Mouse (Mus musculus) megakaryocyte, adult 5-6 weeks (primary cell): ENCODE data around the gene Tmem47. TPM values are rescaled to one million over a fixed set of nuclear protein-coding genes. Genes with fewer than 3 reads are reported as not detected.

Experiments
- ATAC-seq: 2 replicates; pipeline ENCODE4 v1.8.0; 2016; ENCODE audit warnings: mild to moderate bottlenecking, inconsistent platforms; ENCODE audit not compliant: poor library complexity, severe bottlenecking
- total RNA-seq, 2 experiments: library from RNA; stranded (forward) in 1 of 2; stranded (reverse) in 1 of 2; fragments of 153-499, 151-499 nt in 1 of 2; fragments of 221-1000, 200-1000 nt in 1 of 2; gene quantifications; 2 replicates each; pipeline versions ENCODE4 v1.2.3 to v1.2.4; 2015 to 2017

Gene Tmem47
- total RNA-seq (2015) (0.27 TPM in 1 of 2 replicates, not detected in the other), total RNA-seq (2017) (0.11 TPM in 1 of 2 replicates, not detected in the other)

GRCm38 (mm10) chrX:81070210-81070803 is at the start of gene Tmem47:
TSS of gene Tmem47 (plus strand) at chrX:81070698.
- no peak for ATAC-seq

GRCm38 (mm10) chrX:81070804-81071461 is 435 bp downstream of the Tmem47 start:
- ATAC-seq: no peak

GRCm38 (mm10) chrX:81071746-81072640 is 1.5 kb downstream of the Tmem47 start:
- no peak for ATAC-seq

- ATAC-seq: no peak
Measured at GRCm38 (mm10) chrX:81072651-81073050, 2.2 kb downstream of the Tmem47 start.

- no peak for ATAC-seq
Measured at GRCm38 (mm10) chrX:81073834-81074233, 3.3 kb downstream of the Tmem47 start.

- no peak for ATAC-seq
Measured at GRCm38 (mm10) chrX:81078522-81078921, 8.0 kb downstream of the Tmem47 start.

- no peak for ATAC-seq
Measured at GRCm38 (mm10) chrX:81080996-81081395, 10.5 kb downstream of the Tmem47 start.

GRCm38 (mm10) chrX:81085025-81085752 is 14.7 kb downstream of the Tmem47 start:
- ATAC-seq: no peak

GRCm38 (mm10) chrX:81147416-81147815 is 76.9 kb downstream of the Tmem47 start:
- no peak for ATAC-seq
